Mouse (Mus musculus): ENCODE measurements around the gene Armcx1. TPM values are rescaled to one million over a fixed set of nuclear protein-coding genes. Genes with fewer than 3 reads are reported as not detected.
A peak's percentile ranks its signal among the peaks of the same experiment; 100 is the strongest.

The Armcx1 gene
- polyA plus RNA-seq, 1 experiment from 2014 or later, result 7.5 TPM

- ATAC-seq (ENCODE audit: low read depth) (no peak), DNase-seq (no peak)
- Histone ChIP-seq H3K4me2 (no peak overlapping the region), H3K27me3 (no peaks in the 10 kb centered on the region; the same call in 1 of the 2 replicates), H3K9me3 (replicated peaks) (no peaks in the 10 kb centered on the region), H3K36me3 (no peaks in the 10 kb centered on the region), H3K4me1 (replicated peaks) (no peaks in the 10 kb centered on the region), H3K4me3 (replicated peaks) (no peak overlapping the region), H3K9ac (no peak overlapping the region), H3K27ac (no peak overlapping the region)
- WGBS (ENCODE audit: insufficient replicate concordance), result 37% methylated on average over 4 of the region's 4 CpGs
Measured at GRCm38 (mm10) chrX:134729778-134730177, 12.0 kb downstream of the Armcx1 start.

GRCm38 (mm10) chrX:134737796-134738195 is 20.0 kb downstream of the Armcx1 start:
- no peak for DNase-seq
- Histone ChIP-seq H3K4me2 (no peak overlapping the region), H3K9ac (no peak overlapping the region), H3K4me1 (replicated peaks) (peaks cover 16% of the 10 kb centered on the region), H3K36me3 (no peaks in the 10 kb centered on the region), H3K4me3 (replicated peaks) (no peak overlapping the region), H3K27ac (no peak overlapping the region), H3K27me3 (no peaks in the 10 kb centered on the region; the same call in 1 of the 2 replicates), H3K9me3 (replicated peaks) (no peaks in the 10 kb centered on the region)
- 91% methylated on average over 1 of the region's 1 CpGs for WGBS (ENCODE audit: insufficient replicate concordance)
- peak; percentile 74 for ATAC-seq (ENCODE audit: low read depth)

- Histone ChIP-seq H3K4me2 (no peak overlapping the region), H3K4me1 (replicated peaks) (peaks cover 16% of the 10 kb centered on the region), H3K9me3 (replicated peaks) (no peaks in the 10 kb centered on the region), H3K27ac (no peak overlapping the region), H3K27me3 (no peaks in the 10 kb centered on the region; the same call in 1 of the 2 replicates), H3K36me3 (no peaks in the 10 kb centered on the region), H3K9ac (no peak overlapping the region), H3K4me3 (replicated peaks) (no peak overlapping the region)
- ATAC-seq (ENCODE audit: low read depth), result 0 out of 2 replicates have a peak, but pooled peaks have one; percentile 26
- no peak for DNase-seq
- WGBS (ENCODE audit: insufficient replicate concordance), result 45% methylated on average over 4 of the region's 4 CpGs
Measured at GRCm38 (mm10) chrX:134739160-134739559, 21.4 kb downstream of the Armcx1 start.

GRCm38 (mm10) chrX:134741862-134742261 is 24.1 kb downstream of the Armcx1 start:
- H3K9ac ChIP-seq, result no peak overlapping the region
- no peaks in the 10 kb centered on the region for H3K9me3 ChIP-seq (replicated peaks)
- no peak for DNase-seq
- ATAC-seq (ENCODE audit: low read depth), result no peak
- H3K27me3 ChIP-seq, result no peaks in the 10 kb centered on the region; the same call in 1 of the 2 replicates
- H3K36me3 ChIP-seq, result no peaks in the 10 kb centered on the region
- no peak overlapping the region for H3K4me2 ChIP-seq
- no peak overlapping the region for H3K27ac ChIP-seq
- peaks cover 16% of the 10 kb centered on the region for H3K4me1 ChIP-seq (replicated peaks)
- H3K4me3 ChIP-seq (replicated peaks), result no peak overlapping the region
- WGBS (ENCODE audit: insufficient replicate concordance), result 38% methylated on average over 5 of the region's 5 CpGs

- ATAC-seq (ENCODE audit: low read depth) (no peak), DNase-seq (no peak)
- H3K4me1 ChIP-seq (replicated peaks), result peaks cover 6% of the 10 kb centered on the region
- no peaks in the 10 kb centered on the region for H3K9me3 ChIP-seq (replicated peaks)
- 17% methylated on average over 5 of the region's 5 CpGs for WGBS (ENCODE audit: insufficient replicate concordance)
- no peaks in the 10 kb centered on the region for H3K36me3 ChIP-seq
- H3K27ac ChIP-seq, result no peak overlapping the region
- no peak overlapping the region for H3K4me2 ChIP-seq
- no peaks in the 10 kb centered on the region for H3K27me3 ChIP-seq
- no peak overlapping the region for H3K4me3 ChIP-seq (replicated peaks)
- H3K9ac ChIP-seq, result no peak overlapping the region
Measured at GRCm38 (mm10) chrX:134746459-134746858, 28.7 kb downstream of the Armcx1 start.

- H3K36me3 ChIP-seq, result no peaks in the 10 kb centered on the region
- no peaks in the 10 kb centered on the region; the same call in 1 of the 2 replicates for H3K27me3 ChIP-seq
- peaks cover 6% of the 10 kb centered on the region for H3K4me1 ChIP-seq (replicated peaks)
- peak; percentile 93 for ATAC-seq (ENCODE audit: low read depth)
- DNase-seq, result peak; percentile 65
- peak within 1 kb of the TSS; percentile 80 for H3K4me2 ChIP-seq
- H3K27ac ChIP-seq, result 0 out of 2 replicates have a peak within 1 kb of the TSS, but pooled peaks have one; percentile 29
- no peaks in the 10 kb centered on the region for H3K9me3 ChIP-seq (replicated peaks)
- H3K9ac ChIP-seq, result peak within 1 kb of the TSS; percentile 66
- WGBS (ENCODE audit: insufficient replicate concordance), result 15% methylated on average over 36 of the region's 36 CpGs
- H3K4me3 ChIP-seq (replicated peaks), result peak within 1 kb of the TSS; percentile 63
Measured at GRCm38 (mm10) chrX:134750764-134751592, 33.2 kb downstream of the Armcx1 start, which contains the start of gene Armcx6. Gene Armcx6 (minus strand): TSS chrX:134751417.

- DNase-seq (no peak), ATAC-seq (ENCODE audit: low read depth) (no peak)
- Histone ChIP-seq H3K4me3 (replicated peaks) (no peak overlapping the region), H3K4me2 (no peak overlapping the region), H3K27ac (no peak overlapping the region), H3K27me3 (no peaks in the 10 kb centered on the region; the same call in 1 of the 2 replicates), H3K9ac (no peak overlapping the region), H3K4me1 (replicated peaks) (peaks cover 9% of the 10 kb centered on the region), H3K36me3 (no peaks in the 10 kb centered on the region), H3K9me3 (replicated peaks) (no peaks in the 10 kb centered on the region)
- 40% methylated on average over 2 of the region's 2 CpGs for WGBS (ENCODE audit: insufficient replicate concordance)
Measured at GRCm38 (mm10) chrX:134751910-134752309, 34.1 kb downstream of the Armcx1 start.

GRCm38 (mm10) chrX:134752584-134752983 is 34.8 kb downstream of the Armcx1 start:
- Histone ChIP-seq H3K9ac (no peak overlapping the region), H3K36me3 (no peaks in the 10 kb centered on the region), H3K27ac (no peak overlapping the region), H3K4me2 (no peak overlapping the region), H3K9me3 (replicated peaks) (no peaks in the 10 kb centered on the region), H3K27me3 (no peaks in the 10 kb centered on the region; the same call in 1 of the 2 replicates), H3K4me1 (replicated peaks) (peaks cover 10% of the 10 kb centered on the region), H3K4me3 (replicated peaks) (no peak overlapping the region)
- ATAC-seq (ENCODE audit: low read depth) (no peak), DNase-seq (no peak)
- 29% methylated on average over 4 of the region's 4 CpGs for WGBS (ENCODE audit: insufficient replicate concordance)

- Histone ChIP-seq H3K27ac (peak within 1 kb of the TSS; percentile 29; the same call in 1 of the 2 replicates), H3K4me3 (replicated peaks) (peak within 1 kb of the TSS; percentile 68), H3K9ac (peak within 1 kb of the TSS; percentile 74), H3K9me3 (replicated peaks) (no peaks in the 10 kb centered on the region), H3K36me3 (no peaks in the 10 kb centered on the region), H3K4me1 (replicated peaks) (peaks cover 11% of the 10 kb centered on the region), H3K27me3 (no peaks in the 10 kb centered on the region; the same call in 1 of the 2 replicates), H3K4me2 (peak within 1 kb of the TSS; percentile 75)
- WGBS (ENCODE audit: insufficient replicate concordance), result 17% methylated on average over 46 of the region's 46 CpGs
- peak; percentile 53 for DNase-seq
- ATAC-seq (ENCODE audit: low read depth), result peak; percentile 90
Measured at GRCm38 (mm10) chrX:134756434-134757292, 38.9 kb downstream of the Armcx1 start, which contains the start of gene Armcx3. Gene Armcx3 (plus strand): TSS chrX:134756595.

- H3K4me1 ChIP-seq (replicated peaks), result peaks cover 11% of the 10 kb centered on the region
- H3K27ac ChIP-seq, result 0 out of 2 replicates have a peak overlapping the region, but pooled peaks have one; percentile 29
- H3K4me3 ChIP-seq (replicated peaks), result peak overlapping the region; percentile 68
- H3K27me3 ChIP-seq, result no peaks in the 10 kb centered on the region; the same call in 1 of the 2 replicates
- H3K9me3 ChIP-seq (replicated peaks), result no peaks in the 10 kb centered on the region
- 19% methylated on average over 12 of the region's 13 CpGs for WGBS (ENCODE audit: insufficient replicate concordance)
- ATAC-seq (ENCODE audit: low read depth), result 0 out of 2 replicates have a peak, but pooled peaks have one; percentile 17
- no peaks in the 10 kb centered on the region for H3K36me3 ChIP-seq
- DNase-seq, result no peak
- H3K4me2 ChIP-seq, result peak overlapping the region; percentile 75
- peak overlapping the region; percentile 74 for H3K9ac ChIP-seq
Measured at GRCm38 (mm10) chrX:134757293-134757995, 39.7 kb downstream of the Armcx1 start.
